Mouse (Mus musculus) embryonic facial prominence, embryonic 10.5 days (tissue): ENCODE results near the gene 4921517D22Rik. TPM values are rescaled to one million over a fixed set of nuclear protein-coding genes. Genes with fewer than 3 reads are reported as not detected.
"Not testable (repeated sequence)": the region's sequence is repeated elsewhere in the genome, so short reads cannot be mapped to it uniquely, and the experiment has no call there.

Source experiments
- DNase-seq: peaks from one replicate; pipeline ENCODE4 v3.0.0-alpha.2; 2017; ENCODE audit warnings: low spot score
- H3K27ac ChIP-seq: fragments of 300-500 bp; sonication (generic); replicated peaks from 2 replicates; pipeline ENCODE4 v1.5.1; 2016; ENCODE audit warnings: mild to moderate bottlenecking
- H3K27me3 ChIP-seq: fragments of 300-500 bp; sonication (generic); replicated peaks from 2 replicates; pipeline ENCODE4 v1.6.1; 2016; ENCODE audit warnings: low read depth, mild to moderate bottlenecking; ENCODE audit not compliant: poor library complexity, severe bottlenecking
- H3K36me3 ChIP-seq: fragments of 300-500 bp; sonication (generic); replicated peaks from 2 replicates; pipeline ENCODE4 v1.6.1; 2016; ENCODE audit warnings: mild to moderate bottlenecking, moderate library complexity
- H3K4me1 ChIP-seq: fragments of 300-500 bp; sonication (generic); 2 replicates; pipeline ENCODE4 v1.6.1; 2016
- H3K4me3 ChIP-seq: fragments of 300-500 bp; sonication (generic); 2 replicates; pipeline ENCODE4 v1.5.1; 2016; ENCODE audit warnings: mild to moderate bottlenecking, moderate library complexity
- H3K9me3 ChIP-seq: fragments of 300-500 bp; sonication (generic); 2 replicates; pipeline ENCODE4 v1.6.1; 2016; ENCODE audit warnings: mild to moderate bottlenecking
- WGBS: fragments of 180-500 bp; shearing (Covaris S2); methylation state at CpG from one replicate; pipeline ENCODE4 v1.1.7; 2016; 5-methylcytosine and 5-hydroxymethylcytosine counted together
- polyA plus RNA-seq: library from polyadenylated mRNA; unstranded; fragments of >200 nt; fragmentation: Nextera tagmentation; extraction: Ambion mirVana; gene quantifications from 2 replicates; pipeline ENCODE4 v1.2.1, GENCODE M21; 2016

Gene 4921517D22Rik
- polyA plus RNA-seq, 1 experiment from 2014 or later: not detected

DNA sequence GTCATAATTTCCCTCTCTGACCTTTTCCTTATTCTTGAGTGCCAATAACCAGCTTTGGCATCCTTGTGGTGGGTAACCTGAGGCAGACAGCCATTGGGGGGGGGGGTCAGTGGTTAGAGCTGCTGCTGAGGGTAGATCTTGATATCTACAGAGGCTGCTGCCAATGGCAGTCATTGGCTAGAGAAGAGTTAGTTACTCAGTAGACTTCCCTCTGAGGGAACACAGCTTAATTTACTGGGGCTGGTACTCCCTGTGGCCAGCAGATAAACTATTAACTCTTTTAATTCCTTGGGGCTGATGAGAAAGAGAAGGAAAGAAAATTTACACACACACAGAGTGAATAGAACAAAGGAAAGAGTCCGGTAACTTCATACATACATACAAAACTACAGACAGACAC is 25.6 kb upstream of the 4921517D22Rik start:
- Histone ChIP-seq H3K4me3 (no peak overlapping the region), H3K9me3 (no peaks in the 10 kb centered on the region), H3K27ac (no peak overlapping the region), H3K36me3 (no peaks in the 10 kb centered on the region), H3K27me3 (no peaks in the 10 kb centered on the region; the same call in 1 of the 2 replicates), H3K4me1 (peaks cover 11% of the 10 kb centered on the region)
- WGBS: 89% methylated on average over 1 of the region's 1 CpGs
- no peak for DNase-seq

- H3K27ac ChIP-seq, H3K4me1 ChIP-seq, H3K9me3 ChIP-seq, H3K4me3 ChIP-seq, H3K36me3 ChIP-seq, DNase-seq, H3K27me3 ChIP-seq: not testable (repeated sequence)
- WGBS: 39% methylated on average over 6 of the region's 6 CpGs
These were observed 25.0 kb upstream of the 4921517D22Rik start for GRCm38 (mm10) chr13:59718857-59719440.

- DNase-seq: no peak
- Histone ChIP-seq H3K36me3 (no peaks in the 10 kb centered on the region), H3K4me3 (no peak overlapping the region), H3K9me3 (no peaks in the 10 kb centered on the region), H3K27ac (no peak overlapping the region), H3K27me3 (no peaks in the 10 kb centered on the region; the same call in 1 of the 2 replicates), H3K4me1 (no peaks in the 10 kb centered on the region)
- WGBS: 44% methylated on average over 3 of the region's 3 CpGs
These were observed 19.8 kb upstream of the 4921517D22Rik start for GRCm38 (mm10) chr13:59713710-59714109.

GRCm38 (mm10) chr13:59711984-59712383 is 18.1 kb upstream of the 4921517D22Rik start, which contains the start of gene Spata31d1b:
Spata31d1b (plus strand) TSS chr13:59712284.
- not testable (repeated sequence) for H3K9me3 ChIP-seq, H3K4me1 ChIP-seq, H3K36me3 ChIP-seq, H3K4me3 ChIP-seq, H3K27me3 ChIP-seq, DNase-seq, H3K27ac ChIP-seq
- WGBS: 67% methylated on average over 3 of the region's 3 CpGs

DNA sequence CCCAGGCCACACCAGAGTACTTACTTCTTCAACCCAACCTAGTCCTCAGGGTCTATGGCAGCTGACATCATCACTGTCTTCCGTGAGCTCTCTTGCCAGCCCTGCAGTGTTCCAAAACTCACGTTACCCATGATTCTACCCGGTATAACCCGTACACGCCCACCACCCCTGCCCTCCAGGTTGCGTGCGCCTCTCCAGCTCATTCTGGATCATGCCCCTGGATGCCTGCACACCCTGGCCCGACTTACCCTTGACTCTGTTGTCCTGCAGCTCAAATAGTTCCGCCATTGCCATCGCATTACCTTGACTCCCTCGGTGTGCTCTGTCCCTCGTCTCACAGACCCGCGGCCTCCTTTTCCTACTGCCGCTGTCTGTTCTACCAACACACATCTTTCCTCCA is 16.3 kb upstream of the 4921517D22Rik start, which contains the start of gene Spata31d1a:
Spata31d1a (minus strand) TSS at position 101 of the 400 bp plus-strand sequence.
- WGBS: 89% methylated on average over 15 of the region's 15 CpGs
- DNase-seq: no peak
- no peak within 1 kb of the TSS for H3K4me3 ChIP-seq

DNA sequence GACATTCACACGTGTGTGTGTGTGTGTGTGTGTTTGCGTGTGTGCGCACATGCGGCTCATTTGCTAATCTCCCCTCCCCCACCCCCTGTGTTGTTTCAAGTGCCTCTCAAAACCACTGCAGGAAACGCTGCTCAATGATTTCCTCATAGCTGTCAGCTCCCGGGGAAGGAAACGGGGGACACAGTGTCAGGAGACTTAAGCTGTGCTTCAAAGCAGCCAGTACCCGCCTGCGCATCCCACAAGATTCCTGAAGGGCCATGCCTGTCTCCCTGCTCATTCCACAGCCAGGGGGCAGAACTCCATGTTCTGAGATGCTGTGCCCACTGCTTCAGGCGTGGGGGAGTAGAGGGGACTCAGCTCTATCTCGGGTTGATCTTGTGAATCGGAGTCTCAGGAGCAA is 10.7 kb upstream of the 4921517D22Rik start:
- H3K9me3 ChIP-seq: no peaks in the 10 kb centered on the region
- peak; percentile 36 for DNase-seq
- no peaks in the 10 kb centered on the region for H3K27me3 ChIP-seq
- H3K36me3 ChIP-seq: no peaks in the 10 kb centered on the region
- peaks cover 24% of the 10 kb centered on the region for H3K4me1 ChIP-seq
- WGBS: 57% methylated on average over 12 of the region's 12 CpGs
- H3K27ac ChIP-seq: no peak overlapping the region; the same call in 1 of the 2 replicates
- H3K4me3 ChIP-seq: no peak overlapping the region

More for the DNA sequence above, 16.3 kb upstream of the 4921517D22Rik start, which contains the start of gene Spata31d1a:
- H3K36me3 ChIP-seq: no peaks in the 10 kb centered on the region
- no peaks in the 10 kb centered on the region; the same call in 1 of the 2 replicates for H3K27me3 ChIP-seq
- H3K4me1 ChIP-seq: 0 out of 2 replicates have a peak, but pooled peaks cover 5% of the 10 kb centered on the region
- H3K27ac ChIP-seq: no peak within 1 kb of the TSS
- no peaks in the 10 kb centered on the region for H3K9me3 ChIP-seq

DNA sequence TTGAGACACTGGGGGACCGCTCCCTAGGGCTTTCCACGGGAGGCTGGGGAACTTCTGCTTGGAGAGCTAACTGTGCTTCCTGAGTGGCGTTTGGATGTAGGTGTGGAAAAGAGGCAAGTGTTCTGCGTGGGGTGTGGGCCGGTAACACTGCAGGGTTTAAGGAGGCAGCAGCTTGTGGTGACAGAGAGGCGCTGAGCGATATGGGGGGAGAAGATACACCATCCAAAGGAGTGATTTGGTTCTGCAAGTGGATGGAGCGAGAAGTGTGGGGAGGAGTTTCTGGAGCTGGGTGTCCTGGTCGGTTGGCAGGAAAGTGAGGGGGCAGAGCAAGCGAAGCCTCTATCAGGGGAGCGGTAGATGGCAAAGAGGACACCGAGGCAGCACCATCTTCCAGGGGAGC is 9.6 kb upstream of the 4921517D22Rik start:
- Histone ChIP-seq H3K4me1 (peaks cover 23% of the 10 kb centered on the region), H3K4me3 (no peak overlapping the region), H3K36me3 (no peaks in the 10 kb centered on the region), H3K9me3 (no peaks in the 10 kb centered on the region), H3K27ac (no peak overlapping the region), H3K27me3 (no peaks in the 10 kb centered on the region)
- WGBS: 86% methylated on average over 12 of the region's 12 CpGs
- no peak for DNase-seq

GRCm38 (mm10) chr13:59700137-59700536 is 6.2 kb upstream of the 4921517D22Rik start:
- H3K27me3 ChIP-seq, H3K4me3 ChIP-seq, DNase-seq, H3K27ac ChIP-seq, H3K9me3 ChIP-seq, H3K36me3 ChIP-seq: not testable (repeated sequence)
- WGBS: 55% methylated on average over 1 of the region's 1 CpGs
- peaks cover 19% of the 10 kb centered on the region for H3K4me1 ChIP-seq

DNA sequence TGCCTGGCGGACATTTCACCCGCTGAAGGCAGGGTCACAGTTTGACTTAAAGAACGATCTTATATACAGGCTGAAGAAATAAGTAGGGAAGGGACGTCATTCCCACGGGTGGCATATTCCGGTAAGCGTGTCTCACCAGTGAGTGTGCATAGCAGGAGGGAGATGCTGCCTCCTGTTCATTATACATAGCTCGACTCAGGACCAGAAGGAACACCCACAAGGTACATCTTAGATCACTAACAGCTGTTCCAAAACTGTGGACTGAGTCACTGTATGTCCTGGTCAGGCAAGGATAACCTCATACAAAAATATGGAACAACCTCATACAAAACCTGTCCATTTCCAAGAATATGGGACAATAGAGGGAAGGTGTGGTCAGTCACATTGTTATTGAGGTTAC is 5.2 kb upstream of the 4921517D22Rik start:
- peaks cover 10% of the 10 kb centered on the region for H3K4me1 ChIP-seq
- WGBS: 93% methylated on average over 8 of the region's 8 CpGs
- no peaks in the 10 kb centered on the region for H3K27me3 ChIP-seq
- H3K4me3 ChIP-seq: no peak overlapping the region
- no peak overlapping the region for H3K27ac ChIP-seq
- H3K9me3 ChIP-seq: no peaks in the 10 kb centered on the region
- no peaks in the 10 kb centered on the region for H3K36me3 ChIP-seq
- no peak for DNase-seq

DNA sequence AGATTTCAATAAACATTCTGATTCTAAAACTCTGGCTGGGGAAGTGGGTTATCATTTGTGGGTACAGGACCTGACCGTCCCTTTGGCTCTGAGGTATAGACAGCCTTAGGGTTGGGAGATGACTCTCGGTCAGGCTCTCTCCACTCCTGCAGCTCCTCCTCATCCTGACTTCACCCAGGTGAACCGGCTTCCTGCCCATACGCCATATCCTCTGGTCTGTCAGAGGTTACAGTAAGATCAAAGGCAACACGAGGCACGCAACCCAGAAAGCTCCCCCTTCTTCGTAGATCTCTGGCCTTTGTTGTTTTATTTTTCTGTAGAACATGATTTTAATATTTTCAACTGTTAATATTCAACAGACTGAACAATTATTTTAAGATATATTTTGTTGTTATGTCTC is 1.9 kb upstream of the 4921517D22Rik start:
- DNase-seq: no peak
- Histone ChIP-seq H3K27me3 (no peaks in the 10 kb centered on the region), H3K36me3 (no peaks in the 10 kb centered on the region), H3K4me3 (no peak overlapping the region), H3K27ac (no peak overlapping the region), H3K9me3 (0 out of 2 replicates have a peak, but pooled peaks cover 4% of the 10 kb centered on the region), H3K4me1 (no peaks in the 10 kb centered on the region)
- WGBS: 88% methylated on average over 7 of the region's 7 CpGs

DNA sequence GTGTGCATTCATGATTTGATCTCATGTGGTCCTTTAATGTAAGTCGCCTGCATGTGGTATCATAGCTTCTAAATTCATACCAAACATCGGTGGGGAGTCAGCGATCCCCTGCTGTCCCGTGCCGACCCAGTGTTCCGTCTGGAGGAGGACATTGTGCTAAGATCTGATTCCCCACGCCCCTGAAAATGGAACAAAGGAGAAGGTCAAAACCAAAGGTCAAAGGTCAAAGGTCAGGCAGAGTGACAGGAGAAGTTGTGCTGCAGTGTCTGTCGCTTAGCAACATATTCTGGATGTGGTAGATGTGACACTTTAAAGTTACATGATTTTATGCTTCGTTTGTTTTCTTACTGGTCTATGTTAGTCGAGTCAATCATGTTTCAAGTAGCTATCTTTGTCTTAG is 2.4 kb downstream of the 4921517D22Rik start:
- Histone ChIP-seq H3K4me1 (no peaks in the 10 kb centered on the region), H3K36me3 (no peaks in the 10 kb centered on the region), H3K27ac (no peak overlapping the region), H3K9me3 (0 out of 2 replicates have a peak, but pooled peaks cover 4% of the 10 kb centered on the region), H3K4me3 (no peak overlapping the region), H3K27me3 (no peaks in the 10 kb centered on the region)
- DNase-seq: peak; percentile 21
- WGBS: 49% methylated on average over 10 of the region's 10 CpGs

GRCm38 (mm10) chr13:59690576-59690975 is 3.3 kb downstream of the 4921517D22Rik start:
- 0 out of 2 replicates have a peak, but pooled peaks cover 4% of the 10 kb centered on the region for H3K9me3 ChIP-seq
- no peak for DNase-seq
- no peak overlapping the region for H3K4me3 ChIP-seq
- 83% methylated on average over 7 of the region's 7 CpGs for WGBS
- no peak overlapping the region for H3K27ac ChIP-seq
- H3K27me3 ChIP-seq: no peaks in the 10 kb centered on the region
- no peaks in the 10 kb centered on the region for H3K36me3 ChIP-seq
- 0 out of 2 replicates have a peak, but pooled peaks cover under 1% of the 10 kb centered on the region for H3K4me1 ChIP-seq

DNA sequence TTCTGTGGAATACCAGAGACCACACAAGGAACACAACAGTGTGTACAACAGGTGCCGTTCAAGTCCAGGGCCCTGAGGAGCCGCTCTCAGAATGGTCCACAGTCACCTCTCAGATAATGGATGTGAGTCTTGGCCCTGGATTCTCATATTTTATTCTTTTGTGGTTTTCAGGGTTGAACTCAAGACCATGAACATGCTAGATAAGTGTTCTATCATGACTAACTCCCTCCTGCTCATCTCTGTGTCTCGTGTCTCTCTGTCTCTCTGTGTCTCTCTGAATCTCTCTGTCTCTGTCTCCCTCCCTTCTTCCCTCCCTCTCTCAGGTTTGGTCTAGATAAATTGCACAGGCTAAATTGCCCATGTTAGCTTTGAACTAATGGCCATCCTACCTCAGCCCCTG is 4.1 kb downstream of the 4921517D22Rik start:
- Histone ChIP-seq H3K9me3 (0 out of 2 replicates have a peak, but pooled peaks cover 4% of the 10 kb centered on the region), H3K4me1 (peaks cover 4% of the 10 kb centered on the region; the same call in 1 of the 2 replicates), H3K27ac (no peak overlapping the region), H3K36me3 (no peaks in the 10 kb centered on the region), H3K4me3 (no peak overlapping the region), H3K27me3 (no peaks in the 10 kb centered on the region)
- DNase-seq: no peak
- WGBS: 92% methylated on average over 3 of the region's 3 CpGs
